ENCODE assay signal across 8 mouse cellular contexts in the genomic region with DNA sequence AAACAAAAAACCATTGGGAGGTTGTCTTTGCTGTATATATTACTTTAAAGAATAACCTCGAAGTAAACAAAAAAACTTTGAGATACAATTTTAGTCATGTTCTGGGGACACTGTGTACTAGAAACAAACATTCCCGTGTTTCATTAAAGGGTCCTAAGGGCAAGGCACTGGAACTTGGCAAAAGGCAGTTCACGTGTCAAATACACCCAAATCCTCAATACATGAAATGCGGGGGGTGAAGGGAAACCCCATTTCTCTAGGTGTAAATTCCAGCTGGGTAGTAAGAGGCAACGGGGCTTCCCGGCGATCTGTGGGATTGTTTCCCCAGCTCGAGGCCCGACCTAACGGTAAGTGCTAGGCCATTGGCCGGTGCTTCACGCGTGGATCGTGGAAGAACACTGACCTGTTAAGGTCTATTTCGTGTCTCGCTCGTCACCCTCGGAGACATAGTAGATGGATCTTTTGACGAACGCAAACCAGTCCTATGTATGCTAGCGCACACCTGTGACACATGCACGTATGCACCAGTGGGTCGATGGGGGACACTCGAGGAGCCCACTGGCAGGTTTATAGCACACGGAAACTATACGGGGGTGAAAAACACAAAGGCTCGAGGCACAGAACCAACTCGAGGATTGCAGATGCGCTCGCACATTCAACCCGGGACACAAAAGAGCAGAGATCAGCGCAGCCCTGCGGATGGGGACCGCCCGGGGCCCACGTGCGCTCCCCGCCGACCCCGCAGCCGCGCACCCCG. TPM values are rescaled to one million over a fixed set of nuclear protein-coding genes. Genes with fewer than 3 reads are reported as not detected.
DNase-seq lines count a peak whose midpoint lies in the region; ATAC-seq lines count a peak whose summit lies in the region.

No protein-coding gene starts in this region.

- no peaks in the 10 kb centered on the region; the same call in 1 of the 2 replicates for H3K27me3 ChIP-seq in forebrain, embryonic 11.5 days (ENCODE audit: control insufficient read depth, insufficient read depth, low read length)
- no peaks in the 10 kb centered on the region for H3K27me3 ChIP-seq in hindbrain, embryonic 10.5 days (ENCODE audit: insufficient read depth, poor library complexity, severe bottlenecking)

- H3K36me3 ChIP-seq in forebrain, embryonic 11.5 days (ENCODE audit: control insufficient read depth, insufficient read depth, low read length) = no peaks in the 10 kb centered on the region
- H3K36me3 ChIP-seq in hindbrain, embryonic 10.5 days = no peaks in the 10 kb centered on the region

- H3K4me2 ChIP-seq in forebrain, embryonic 11.5 days (ENCODE audit: low read depth, low read length, severe bottlenecking) = peak overlapping the region; percentile 83

- H3K4me3 ChIP-seq in forebrain, embryonic 11.5 days (ENCODE audit: low read depth, low read length) = peak overlapping the region; percentile 89
- H3K4me3 ChIP-seq in hindbrain, embryonic 10.5 days = peak overlapping the region; percentile 92

- peak overlapping the region; percentile 95 for H3K9ac ChIP-seq in forebrain, embryonic 11.5 days (ENCODE audit: low read length)

- peak; percentile 79 for ATAC-seq in forebrain, embryonic 11.5 days (replicated peaks; ENCODE audit: low FRiP score)

- no peaks in the 10 kb centered on the region for H3K9me3 ChIP-seq in forebrain, embryonic 11.5 days (ENCODE audit: control insufficient read depth, low read length)
- H3K9me3 ChIP-seq in hindbrain, embryonic 10.5 days = no peaks in the 10 kb centered on the region

- WGBS in forebrain, embryonic 11.5 days = 14% methylated on average over 43 of the region's 43 CpGs
- 13% methylated on average over 43 of the region's 43 CpGs for WGBS in hindbrain, embryonic 10.5 days

- no peaks in the 10 kb centered on the region for H3K4me1 ChIP-seq in forebrain, embryonic 11.5 days (replicated peaks; ENCODE audit: control insufficient read depth, insufficient read depth, low read length)
- peaks cover 29% of the 10 kb centered on the region for H3K4me1 ChIP-seq in hindbrain, embryonic 10.5 days (replicated peaks)

- peak overlapping the region; percentile 77; the same call in 1 of the 2 replicates for H3K27ac ChIP-seq in forebrain, embryonic 11.5 days (ENCODE audit: low read depth, low read length)
- H3K27ac ChIP-seq in hindbrain, embryonic 10.5 days = peak overlapping the region; percentile 99

- peak; percentile 37 to 89 for DNase-seq in adrenal gland, adult (ENCODE audit: inconsistent age in 2 of 2, low spot score in 1 of 2)
- DNase-seq in adrenal gland, postnatal 4 days (ENCODE audit: low spot score in 2 of 2) = no peak
- DNase-seq in c-Kit-positive CD71-positive TER-119-negative erythroid progenitor cells, embryonic 14.5 days (ENCODE audit: low read depth) = peak; percentile 24
- DNase-seq in forebrain, embryonic 11.5 days (ENCODE audit: low spot score) = peak; percentile 63
- no peak for DNase-seq in hindbrain, embryonic 10.5 days (ENCODE audit: low spot score)
- peak; percentile 11 for DNase-seq in layer of hippocampus, adult 9-11 months
- peak; percentile 26 for DNase-seq in lung, postnatal 14 days
- DNase-seq in right cerebral cortex, postnatal 10 days (ENCODE audit: low spot score in 2 of 2) = peak; percentile 41 to 47

RNA-seq across cellular contexts. Expression of a gene that starts 1.0 kb away (rescaled TPM):
- 10 to 100 TPM; 32.1 to 33.9 TPM for total RNA-seq in adrenal gland, postnatal 4 days (2021)
- 15.5 and 17.8 TPM in 2 replicates for polyA plus RNA-seq in forebrain, embryonic 11.5 days (2014; fragmentation: Nextera tagmentation; extraction: Ambion mirVana)
- 14.4 and 15.9 TPM in 2 replicates for polyA plus RNA-seq in hindbrain, embryonic 10.5 days (2016; fragmentation: Nextera tagmentation; extraction: Ambion mirVana)

Comparison
In these comparisons a context has a peak if more than half of its experiments do, and no peak if none do; other contexts are left out.
1. DNase-seq: peak in adrenal gland, adult (2 of 2), c-Kit-positive CD71-positive TER-119-negative erythroid progenitor cells, embryonic 14.5 days (single experiment), forebrain, embryonic 11.5 days (single experiment), layer of hippocampus, adult 9-11 months (single experiment), lung, postnatal 14 days (single experiment) and right cerebral cortex, postnatal 10 days (2 of 2); none in adrenal gland, postnatal 4 days (0 of 2) and hindbrain, embryonic 10.5 days (single experiment).